In the genomic region with DNA sequence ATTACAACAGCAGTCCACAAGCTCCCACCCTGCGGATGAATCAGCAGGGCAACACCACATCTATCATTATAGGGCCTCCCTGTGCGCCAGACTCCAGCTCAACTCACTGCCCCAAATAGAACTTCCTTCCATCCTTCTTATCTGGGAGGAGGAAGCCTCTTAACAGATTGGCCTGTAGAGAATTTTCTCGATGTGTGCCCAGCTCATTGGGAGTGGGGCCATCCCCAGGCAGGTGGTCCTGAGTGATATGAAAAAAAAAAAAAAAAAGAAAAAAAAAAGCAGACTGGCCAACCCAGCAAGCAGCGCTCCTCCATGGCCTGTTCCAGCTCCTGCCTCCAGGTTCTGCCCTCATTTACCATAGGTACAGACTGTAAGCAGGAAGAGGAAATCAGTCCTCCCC, we compare ENCODE assay signal across 34 mouse cellular contexts. TPM values are rescaled to one million over a fixed set of nuclear protein-coding genes. Genes with fewer than 3 reads are reported as not detected.
DNase-seq lines count a peak whose midpoint lies in the region; ATAC-seq and TF ChIP-seq lines count a peak whose summit lies in the region.
"Had no signal": no experiment of that assay in that cellular context is flagged by ENCODE, and none has a peak within 500 bp of the region (broad histone marks: within the 10 kb centered on the region; RNA-seq: fewer than 3 reads in every experiment).

No protein-coding gene starts in this region.

- ATAC-seq in frontal cortex, adult (ENCODE audit: low TSS enrichment): 0 out of 2 replicates have a peak, but pooled peaks have one; percentile 20
- ATAC-seq in kidney, embryonic 16.5 days (ENCODE audit: low FRiP score, low TSS enrichment): no peak
- ATAC-seq: activated CD4-positive, CD25-positive, alpha-beta regulatory T cell, adult 4 months; forebrain, embryonic 14.5 days; hindbrain, postnatal 0 days; inflammation-experienced regulatory T-cells, adult 6 months; intestine, embryonic 16.5 days had no signal

- no peak for TF ChIP-seq RAD21 in MEL (IDR thresholded peaks at IDR 0.05; ENCODE audit: low read depth, low read length)

- no peak for TF ChIP-seq POLR2A in MEL (IDR thresholded peaks at IDR 0.05; ENCODE audit: control insufficient read depth in 1 of 2, insufficient read depth in 1 of 2, low read depth in 1 of 2, low read length in 2 of 2, poor library complexity in 1 of 2)

- no peaks in the 10 kb centered on the region for H3K27me3 ChIP-seq in MEL (ENCODE audit: control insufficient read depth in 1 of 2, insufficient read depth in 2 of 2, low read length in 2 of 2)
- no peaks in the 10 kb centered on the region for H3K27me3 ChIP-seq in kidney, embryonic 16.5 days (ENCODE audit: insufficient read depth, low read length)
- H3K27me3 ChIP-seq: embryonic facial prominence, embryonic 13.5 days; heart, embryonic 12.5 days; heart, embryonic 15.5 days had no signal

- peak overlapping the region; percentile 28; the same call in 1 of the 2 replicates for H3K27ac ChIP-seq in MEL (ENCODE audit: control insufficient read depth, low read depth, low read length)
- H3K27ac ChIP-seq in macrophage: peak overlapping the region; percentile 42
- H3K27ac ChIP-seq in kidney, embryonic 16.5 days (ENCODE audit: low read length): no peak overlapping the region
- H3K27ac ChIP-seq: embryonic facial prominence, embryonic 10.5 days; embryonic facial prominence, embryonic 13.5 days; heart, embryonic 15.5 days; hindbrain, embryonic 14.5 days; hindbrain, postnatal 0 days had no signal

- WGBS in macrophage (ENCODE audit: missing documents): 27% methylated on average over 4 of the region's 4 CpGs
- 79% methylated on average over 4 of the region's 4 CpGs for WGBS in kidney, embryonic 16.5 days

- H3K36me3 ChIP-seq in MEL (ENCODE audit: control insufficient read depth in 1 of 2, insufficient read depth in 2 of 2, low read length in 2 of 2): peaks cover 0 to 9% of the 10 kb centered on the region in 2 experiments; a peak in 2 of 4 replicates
- no peaks in the 10 kb centered on the region for H3K36me3 ChIP-seq in macrophage (ENCODE audit: inconsistent target)
- H3K36me3 ChIP-seq in kidney, embryonic 16.5 days (ENCODE audit: insufficient read depth, low read length): peaks cover 48% of the 10 kb centered on the region

- H3K9me3 ChIP-seq in MEL (replicated peaks; ENCODE audit: insufficient read depth, low read length): no peaks in the 10 kb centered on the region
- peaks cover 11% of the 10 kb centered on the region for H3K9me3 ChIP-seq in kidney, embryonic 16.5 days (ENCODE audit: low read length)

- no peak for DNase-seq in frontal cortex, postnatal 14 days (ENCODE audit: low spot score in 2 of 2)
- peak; percentile 78 for DNase-seq in MEL (ENCODE audit: low read depth, low spot score)
- DNase-seq in NIH3T3 (ENCODE audit: low read depth): peak; percentile 45
- no peak for DNase-seq in cerebellum, postnatal 25 days
- DNase-seq: adrenal gland, adult 8-10 months; adrenal gland, postnatal 25 days; cerebellum, adult 18-20 months; cerebellum, adult 9-10 months; cerebellum, postnatal 14 days; embryo, embryonic 11 days; gastrocnemius, postnatal 25 days; heart, adult 18-20 months; heart, postnatal 14 days; heart, postnatal 4 days; kidney, adult 18-20 months had no signal

- H3K79me2 ChIP-seq in MEL (ENCODE audit: control insufficient read depth, insufficient read depth, low read length, poor library complexity) (no peaks in the 10 kb centered on the region), macrophage (ENCODE audit: inconsistent target) (no peaks in the 10 kb centered on the region)

- peaks cover 4 to 10% of the 10 kb centered on the region in 2 experiments; a peak in 3 of 4 replicates for H3K4me1 ChIP-seq in MEL (ENCODE audit: control insufficient read depth in 1 of 2, insufficient read depth in 2 of 2, low read length in 2 of 2)
- H3K4me1 ChIP-seq in kidney, embryonic 16.5 days (ENCODE audit: insufficient read depth, low read length): no peaks in the 10 kb centered on the region
- H3K4me1 ChIP-seq: embryonic facial prominence, embryonic 10.5 days; embryonic facial prominence, embryonic 13.5 days had no signal

- peak; percentile 68 to 81; a peak in 3 of 4 replicates for TF ChIP-seq EP300 in MEL (IDR thresholded peaks at IDR 0.05; ENCODE audit: low read depth in 1 of 2, low read length in 2 of 2)

- no peak overlapping the region for H3K4me2 ChIP-seq in kidney, embryonic 16.5 days (replicated peaks; ENCODE audit: low read depth, low read length)
- H3K4me2 ChIP-seq: embryonic facial prominence, embryonic 13.5 days; heart, embryonic 12.5 days; heart, embryonic 15.5 days; hindbrain, embryonic 14.5 days had no signal

- H3K4me3 ChIP-seq in MEL (ENCODE audit: control insufficient read depth in 1 of 2, insufficient read depth in 1 of 2, low read depth in 2 of 2, low read length in 2 of 2) (no peak overlapping the region), macrophage (ENCODE audit: inconsistent target) (no peak overlapping the region)
- H3K4me3 ChIP-seq in kidney, embryonic 16.5 days (ENCODE audit: low read length): no peak overlapping the region
- H3K4me3 ChIP-seq: embryonic facial prominence, embryonic 10.5 days; embryonic facial prominence, embryonic 13.5 days; erythroblast, embryonic 14.5 days; heart, embryonic 12.5 days; heart, embryonic 15.5 days had no signal

- TF ChIP-seq CTCF in MEL (IDR thresholded peaks at IDR 0.05 in 2 of 3, conservative IDR thresholded peaks at IDR 0.05 in 1 of 3; ENCODE audit: control insufficient read depth in 1 of 3, insufficient read depth in 1 of 3, low read depth in 2 of 3, low read length in 3 of 3, poor library complexity in 1 of 3, severe bottlenecking in 1 of 3): no peak

- H3K9ac ChIP-seq in MEL (ENCODE audit: control insufficient read depth, low read depth, low read length, poor library complexity, severe bottlenecking): no peak overlapping the region
- no peak overlapping the region for H3K9ac ChIP-seq in kidney, embryonic 16.5 days (replicated peaks; ENCODE audit: low read length)
- H3K9ac ChIP-seq: embryonic facial prominence, embryonic 13.5 days; heart, embryonic 12.5 days; heart, embryonic 15.5 days; hindbrain, embryonic 14.5 days had no signal

TF ChIP-seq in MEL, 35 proteins besides CTCF, POLR2A, EP300 and RAD21 (continues in another document):
- peak; percentile 45; the same call in 1 of the 2 replicates for TF ChIP-seq SIN3A (IDR thresholded peaks at IDR 0.05; ENCODE audit: low read length)
- peak; percentile 80 for TF ChIP-seq TCF12 (IDR thresholded peaks at IDR 0.05; ENCODE audit: low read depth, low read length)
- TF ChIP-seq MXI1 (IDR thresholded peaks at IDR 0.05; ENCODE audit: low read depth, low read length): no peak
- TF ChIP-seq ETS1 (IDR thresholded peaks at IDR 0.05; ENCODE audit: low read depth, low read length): peak; percentile 34; the same call in 1 of the 2 replicates
- peak; percentile 95 for TF ChIP-seq ZNF384 (IDR thresholded peaks at IDR 0.05; ENCODE audit: low read depth, low read length)
- TF ChIP-seq GATA1 (IDR thresholded peaks at IDR 0.05; ENCODE audit: low read depth, low read length): peak; percentile 83
- no peak for TF ChIP-seq BHLHE40 (IDR thresholded peaks at IDR 0.05; ENCODE audit: borderline replicate concordance, low read depth, low read length)
- peak; percentile 55 for TF ChIP-seq TAL1 (IDR thresholded peaks at IDR 0.05; ENCODE audit: low read length)
- TF ChIP-seq RCOR1 (IDR thresholded peaks at IDR 0.05; ENCODE audit: low read depth, low read length): no peak
- TF ChIP-seq JUND (IDR thresholded peaks at IDR 0.05; ENCODE audit: low read depth, low read length): no peak

RNA-seq across cellular contexts. Expression of a gene that starts 7.5 kb away (rescaled TPM):
- not detected in 2 replicates for total RNA-seq in MEL (2012; rRNA removed)
- polyA plus RNA-seq in MEL (2012; ENCODE audit: insufficient read depth in 1 of 2, insufficient read length in 2 of 2, low read depth in 1 of 2, low replicate concordance in 2 of 2, missing spikeins in 1 of 2) (under 1 TPM in 1 of 2 experiments, not detected in 1; 0.18 TPM), macrophage (2018) (not detected in 3 replicates)
- not detected for total RNA-seq in macrophage (2018; cell fraction: chromatin; rRNA removed)
- total RNA-seq in macrophage (2018; cell fraction: cytosol; rRNA removed): not detected
- not detected for total RNA-seq in macrophage (2018; cell fraction: nucleus; rRNA removed)
- 1.1 and 1.3 TPM in 2 replicates for polyA plus RNA-seq in kidney, embryonic 16.5 days (2015; fragmentation: Nextera tagmentation; extraction: Ambion mirVana)
- total RNA-seq: adrenal gland, adult 8-10 months; adrenal gland, postnatal 25 days; ES-E14; gastrocnemius, adult 8-10 months; gastrocnemius, postnatal 25 days; heart, adult 18-20 months; heart, postnatal 14 days; heart, postnatal 4 days had no signal
- polyA plus RNA-seq: activated CD4-positive, CD25-positive, alpha-beta regulatory T cell, adult 4 months; erythroblast, embryonic 14.5 days; gonadal fat pad, adult 2 months; heart, embryonic 12.5 days; inflammation-experienced regulatory T-cells, adult 6 months had no signal

RNA-seq across cellular contexts. Expression of a gene that starts 12.1 kb away (rescaled TPM):
- not detected in 2 replicates for total RNA-seq in MEL (2012; rRNA removed)
- not detected for polyA plus RNA-seq in MEL (2012; ENCODE audit: insufficient read depth in 1 of 2, insufficient read length in 2 of 2, low read depth in 1 of 2, low replicate concordance in 2 of 2, missing spikeins in 1 of 2)
- under 1 TPM in 12 of 26 experiments, not detected in 14; 0.07 to 0.73 (median 0.12) TPM for total RNA-seq in macrophage (2018; cell fraction: chromatin; rRNA removed)
- under 1 TPM in 20 of 26 experiments, not detected in 6; under 0.01 to 0.06 (median 0.04) TPM for total RNA-seq in macrophage (2018; cell fraction: cytosol; rRNA removed)
- under 1 TPM in 7 of 26 experiments, not detected in 19; 0.06 to 0.34 (median 0.08) TPM for total RNA-seq in macrophage (2018; cell fraction: nucleus; rRNA removed)
- 0.06 to 0.09 TPM (median 0.06 TPM) in 3 replicates for polyA plus RNA-seq in macrophage (2018)
- polyA plus RNA-seq in kidney, embryonic 16.5 days (2015; fragmentation: Nextera tagmentation; extraction: Ambion mirVana): 8.7 and 8.9 TPM in 2 replicates
- polyA plus RNA-seq: erythroblast, embryonic 14.5 days; inflammation-experienced regulatory T-cells, adult 6 months had no signal

RNA-seq across cellular contexts. Expression of a gene that starts 24.2 kb away (rescaled TPM):
- not detected in 2 replicates for total RNA-seq in MEL (2012; rRNA removed)
- polyA plus RNA-seq in MEL (2012; ENCODE audit: insufficient read depth in 1 of 2, insufficient read length in 2 of 2, low read depth in 1 of 2, low replicate concordance in 2 of 2, missing spikeins in 1 of 2) (not detected), macrophage (2018) (0.10 TPM in 1 of 3 replicates, not detected in the others)
- total RNA-seq in macrophage (2018; cell fraction: chromatin; rRNA removed): under 1 TPM in 2 of 26 experiments, not detected in 24; 0.19 to 0.41 TPM
- under 1 TPM in 11 of 26 experiments, not detected in 15; 0.03 to 0.09 (median 0.06) TPM for total RNA-seq in macrophage (2018; cell fraction: cytosol; rRNA removed)
- total RNA-seq in macrophage (2018; cell fraction: nucleus; rRNA removed): under 1 TPM in 4 of 26 experiments, not detected in 22; 0.16 to 0.36 (median 0.26) TPM
- polyA plus RNA-seq in kidney, embryonic 16.5 days (2015; fragmentation: Nextera tagmentation; extraction: Ambion mirVana): not detected in 2 replicates
- total RNA-seq: heart, adult 18-20 months; heart, postnatal 14 days; heart, postnatal 4 days had no signal
- polyA plus RNA-seq: activated CD4-positive, CD25-positive, alpha-beta regulatory T cell, adult 4 months; cortical plate, adult 2 months; embryonic facial prominence, embryonic 13.5 days; forebrain, embryonic 14.5 days; hindbrain, embryonic 11.5 days; hindbrain, embryonic 14.5 days; hindbrain, postnatal 0 days; inflammation-experienced regulatory T-cells, adult 6 months had no signal

RNA-seq across cellular contexts. Expression of a gene that starts 49.7 kb away (rescaled TPM):
- total RNA-seq in MEL (2012; rRNA removed): 16.5 and 17.4 TPM in 2 replicates
- polyA plus RNA-seq in MEL (2012; ENCODE audit: insufficient read depth in 1 of 2, insufficient read length in 2 of 2, low read depth in 1 of 2, low replicate concordance in 2 of 2, missing spikeins in 1 of 2) (10 to 100 TPM in 1 of 2 experiments, not detected in 1; 27.6 TPM), macrophage (2018) (29.3 to 43.5 TPM (median 39.1 TPM) in 3 replicates)
- 100 to 1,000 TPM in 1 of 26 experiments, 10 to 100 TPM in 22, 1 to 10 TPM in 3; 7.7 to 100 (median 40.4) TPM for total RNA-seq in macrophage (2018; cell fraction: chromatin; rRNA removed)
- total RNA-seq in macrophage (2018; cell fraction: cytosol; rRNA removed): 10 to 100 TPM; 15.4 to 40.7 (median 27.7) TPM
- 10 to 100 TPM; 11.9 to 74.8 (median 32.5) TPM for total RNA-seq in macrophage (2018; cell fraction: nucleus; rRNA removed)
- 88.4 and 93.7 TPM in 2 replicates for polyA plus RNA-seq in kidney, embryonic 16.5 days (2015; fragmentation: Nextera tagmentation; extraction: Ambion mirVana)

Comparison
In these comparisons a context has a peak if more than half of its experiments do, and no peak if none do; other contexts are left out.
1. DNase-seq: peak in MEL (single experiment) and NIH3T3 (single experiment); none in frontal cortex, postnatal 14 days (0 of 2) and cerebellum, postnatal 25 days (0 of 2).